Mouse (Mus musculus) stomach, postnatal 0 days (tissue): Measurements from ENCODE around the gene Akt1.

Source experiments
- CTCF ChIP-seq: IDR thresholded peaks from 2 replicates; pipeline ENCODE4 v1.5.1; 2016; ENCODE audit warnings: antibody characterized with exemption, low read depth, mild to moderate bottlenecking, moderate library complexity
- EP300 ChIP-seq: optimal IDR thresholded peaks from 2 replicates; pipeline ENCODE3; 2016; ENCODE audit warnings: antibody characterized with exemption

GRCm38 (mm10) chr12:112713984-112714383, 39.3 kb upstream of the Akt1 start:
- TF ChIP-seq EP300, result no peak
- TF ChIP-seq CTCF, result no peak
